Mouse (Mus musculus) intestine, postnatal 0 days (tissue): ENCODE results near the gene Tmem91. TPM values are rescaled to one million over a fixed set of nuclear protein-coding genes. Genes with fewer than 3 reads are reported as not detected.

Experiments used
- ATAC-seq: fragments of 200-750 bp; cut with Nextera tagmentation; 2 replicates; pipeline ENCODE4 v1.8.0; 2017; ENCODE audit warnings: mild to moderate bottlenecking, moderate TSS enrichment, moderate library complexity
- H3K27ac ChIP-seq: fragments of 300-500 bp; sonication (generic); 2 replicates; pipeline ENCODE4 v1.5.1; 2014; ENCODE audit warnings: mild to moderate bottlenecking, low read depth, low read length, moderate library complexity
- H3K27me3 ChIP-seq: fragments of 300-500 bp; sonication (generic); replicated peaks from 2 replicates; pipeline ENCODE4 v1.6.1; 2014; ENCODE audit warnings: low read length, mixed read lengths; ENCODE audit not compliant: control insufficient read depth, insufficient read depth
- H3K36me3 ChIP-seq: fragments of 300-500 bp; sonication (generic); 2 replicates; pipeline ENCODE4 v1.6.1; 2014; ENCODE audit warnings: mild to moderate bottlenecking, moderate library complexity; ENCODE audit not compliant: control insufficient read depth, insufficient read depth
- H3K4me1 ChIP-seq: fragments of 300-500 bp; sonication (generic); replicated peaks from 2 replicates; pipeline ENCODE4 v1.6.1; 2014; ENCODE audit warnings: antibody characterized with exemption, low read length, mixed read lengths; ENCODE audit not compliant: control insufficient read depth, insufficient read depth
- H3K4me2 ChIP-seq: fragments of 300-500 bp; sonication (generic); replicated peaks from 2 replicates; pipeline ENCODE4 v1.6.1; 2014; ENCODE audit warnings: low read depth, mild to moderate bottlenecking, moderate library complexity
- H3K4me3 ChIP-seq: fragments of 300-500 bp; sonication (generic); 2 replicates; pipeline ENCODE4 v1.5.1; 2014; ENCODE audit warnings: low read depth, low read length
- H3K9ac ChIP-seq: fragments of 300-500 bp; sonication (generic); 2 replicates; pipeline ENCODE4 v1.6.1; 2014; ENCODE audit warnings: mild to moderate bottlenecking, low read depth, low read length
- H3K9me3 ChIP-seq: fragments of 300-500 bp; sonication (generic); 2 replicates; pipeline ENCODE4 v1.6.1; 2016; ENCODE audit warnings: mixed run types; ENCODE audit not compliant: control insufficient read depth
- CTCF ChIP-seq: sonication (generic); IDR thresholded peaks from 2 replicates; pipeline ENCODE4 v1.5.1; 2016; ENCODE audit warnings: low read depth, mild to moderate bottlenecking, control low read depth, antibody characterized with exemption, moderate library complexity
- WGBS: fragments of 180-500 bp; shearing (Covaris S2); extraction: QIAGEN DNeasy Blood & Tissue Kit; methylation state at CpG from one replicate; pipeline ENCODE4 v1.1.7; 2014; 5-methylcytosine and 5-hydroxymethylcytosine counted together
- polyA plus RNA-seq: library from polyadenylated mRNA; unstranded; fragments of >200 nt; fragmentation: Nextera tagmentation; extraction: Ambion mirVana; gene quantifications from 2 replicates; pipeline ENCODE4 v1.2.1, GENCODE M21; 2015

The Tmem91 gene
- polyA plus RNA-seq, 1 experiment from 2014 or later, result 1.3 TPM

DNA sequence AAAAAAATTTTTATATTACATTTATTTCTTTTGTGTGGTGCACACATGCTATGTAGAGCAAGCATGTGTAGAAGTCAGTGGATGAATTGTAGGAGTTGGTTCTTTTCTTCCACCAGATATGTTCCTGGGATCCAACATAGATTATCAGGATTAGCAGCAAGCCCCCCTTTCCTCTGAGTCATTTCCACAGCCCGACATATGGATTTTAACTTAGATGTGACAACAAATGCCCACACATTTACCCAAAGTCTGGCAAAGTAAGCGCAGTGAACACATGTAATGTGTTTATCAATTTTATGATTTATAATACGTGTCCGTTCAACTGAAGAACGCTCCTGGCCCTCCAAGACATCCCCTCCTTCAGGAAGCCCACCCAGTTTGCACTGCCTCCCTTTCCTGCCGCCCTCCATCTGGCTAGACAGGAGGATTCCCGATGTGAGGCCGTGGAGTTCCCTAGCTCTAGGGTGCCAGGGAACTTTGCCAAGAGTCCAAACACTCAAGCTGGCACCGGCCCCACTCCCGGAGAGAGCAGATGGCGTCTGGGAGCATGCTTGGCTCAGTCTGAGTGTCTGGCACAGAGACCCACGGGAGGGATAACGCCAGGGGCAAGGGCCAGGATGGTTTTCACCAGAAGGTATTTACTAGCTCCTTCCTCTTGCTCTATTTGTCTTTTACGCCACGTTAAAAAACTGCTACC, 1.3 kb upstream of the Tmem91 start:
- no peak overlapping the region for H3K27ac ChIP-seq
- whole genome bisulfite sequencing, result 54% methylated on average over 15 of the region's 15 CpGs
- H3K36me3 ChIP-seq, result no peaks in the 10 kb centered on the region
- no peak for TF ChIP-seq CTCF
- no peak overlapping the region for H3K4me3 ChIP-seq
- 0 out of 2 replicates have a peak, but pooled peaks cover 6% of the 10 kb centered on the region for H3K4me1 ChIP-seq
- peaks cover 19% of the 10 kb centered on the region for H3K27me3 ChIP-seq
- no peak overlapping the region for H3K4me2 ChIP-seq
- H3K9me3 ChIP-seq, result no peaks in the 10 kb centered on the region
- H3K9ac ChIP-seq, result no peak overlapping the region
- ATAC-seq, result no peak

DNA sequence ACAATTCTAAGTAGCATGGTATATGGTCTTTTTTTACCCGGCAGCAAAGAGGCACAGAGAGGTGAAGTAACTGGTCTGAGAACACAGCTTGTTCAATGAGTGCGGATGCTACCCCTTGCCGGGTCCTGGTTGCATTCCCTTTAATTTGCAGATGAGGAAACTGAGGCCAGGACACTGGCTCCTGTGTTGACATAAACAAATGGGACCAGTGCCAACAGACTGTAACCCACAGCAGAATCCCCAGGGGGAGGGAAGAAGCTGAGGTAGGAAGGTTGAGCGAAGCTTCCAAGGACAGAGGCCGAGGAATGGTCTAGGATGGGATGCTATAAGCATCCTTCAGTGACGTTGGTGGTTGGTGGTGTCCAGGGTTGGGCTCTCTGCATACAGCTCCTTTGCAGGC, 439 bp upstream of the Tmem91 start:
- Histone ChIP-seq H3K4me3 (peak overlapping the region; percentile 34), H3K4me2 (no peak overlapping the region), H3K9ac (no peak overlapping the region), H3K27ac (no peak overlapping the region), H3K4me1 (0 out of 2 replicates have a peak, but pooled peaks cover 6% of the 10 kb centered on the region), H3K27me3 (peaks cover 19% of the 10 kb centered on the region), H3K9me3 (no peaks in the 10 kb centered on the region), H3K36me3 (no peaks in the 10 kb centered on the region; the same call in 1 of the 2 replicates)
- WGBS, result 45% methylated on average over 6 of the region's 6 CpGs
- TF ChIP-seq CTCF, result no peak
- no peak for ATAC-seq

GRCm38 (mm10) chr7:25674297-25674696, 669 bp downstream of the Tmem91 start:
- H3K4me3 ChIP-seq, result peak overlapping the region; percentile 34
- no peak for TF ChIP-seq CTCF
- H3K9me3 ChIP-seq, result no peaks in the 10 kb centered on the region
- no peak overlapping the region for H3K9ac ChIP-seq
- H3K4me2 ChIP-seq, result no peak overlapping the region
- no peak overlapping the region for H3K27ac ChIP-seq
- no peak for ATAC-seq
- WGBS, result 22% methylated on average over 9 of the region's 9 CpGs
- H3K36me3 ChIP-seq, result no peaks in the 10 kb centered on the region; the same call in 1 of the 2 replicates
- peaks cover 19% of the 10 kb centered on the region for H3K27me3 ChIP-seq
- H3K4me1 ChIP-seq, result 0 out of 2 replicates have a peak, but pooled peaks cover 3% of the 10 kb centered on the region

GRCm38 (mm10) chr7:25672442-25672841, 2.5 kb downstream of the Tmem91 start:
- TF ChIP-seq CTCF, result peak; percentile 42; the same call in 1 of the 2 replicates
- H3K4me1 ChIP-seq, result 0 out of 2 replicates have a peak, but pooled peaks cover 3% of the 10 kb centered on the region
- no peak for ATAC-seq
- no peak overlapping the region for H3K9ac ChIP-seq
- H3K27me3 ChIP-seq, result peaks cover 19% of the 10 kb centered on the region
- 47% methylated on average over 4 of the region's 4 CpGs for WGBS
- H3K36me3 ChIP-seq, result peaks cover 13% of the 10 kb centered on the region; the same call in 1 of the 2 replicates
- H3K4me3 ChIP-seq, result no peak overlapping the region
- no peaks in the 10 kb centered on the region for H3K9me3 ChIP-seq
- H3K27ac ChIP-seq, result no peak overlapping the region
- H3K4me2 ChIP-seq, result no peak overlapping the region

- 0 out of 2 replicates have a peak, but pooled peaks cover 3% of the 10 kb centered on the region for H3K4me1 ChIP-seq
- no peaks in the 10 kb centered on the region for H3K9me3 ChIP-seq
- 62% methylated on average over 2 of the region's 2 CpGs for WGBS
- TF ChIP-seq CTCF, result no peak
- no peak overlapping the region for H3K4me2 ChIP-seq
- H3K27ac ChIP-seq, result no peak overlapping the region
- no peak overlapping the region for H3K4me3 ChIP-seq
- no peak overlapping the region for H3K9ac ChIP-seq
- H3K36me3 ChIP-seq, result peaks cover 21% of the 10 kb centered on the region; the same call in 1 of the 2 replicates
- ATAC-seq, result no peak
- peaks cover 19% of the 10 kb centered on the region for H3K27me3 ChIP-seq
These were observed 3.3 kb downstream of the Tmem91 start for GRCm38 (mm10) chr7:25671686-25672085.

DNA sequence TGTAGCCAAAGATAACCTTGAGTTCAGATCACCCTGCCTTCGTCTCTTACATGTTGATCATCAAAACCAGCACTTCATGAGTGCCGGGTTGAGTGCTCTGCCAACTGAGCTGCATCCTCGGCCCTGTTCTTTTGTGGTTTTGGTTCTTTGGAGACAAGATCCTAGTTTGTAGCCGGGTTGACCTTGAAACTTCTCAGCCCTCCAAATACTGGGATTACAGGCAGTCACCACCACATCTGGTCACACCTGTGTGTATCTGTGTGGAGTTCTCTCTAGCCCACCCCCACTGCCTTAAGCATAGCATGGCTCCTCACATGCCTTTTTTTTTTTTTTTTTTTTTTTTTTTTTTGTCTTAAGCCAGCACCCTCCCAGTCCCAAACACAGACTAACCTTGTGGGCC, 4.9 kb downstream of the Tmem91 start:
- no peak for ATAC-seq
- Histone ChIP-seq H3K36me3 (peaks cover 33% of the 10 kb centered on the region; the same call in 1 of the 2 replicates), H3K9me3 (no peaks in the 10 kb centered on the region), H3K4me1 (0 out of 2 replicates have a peak, but pooled peaks cover 3% of the 10 kb centered on the region), H3K27ac (no peak overlapping the region), H3K4me2 (no peak overlapping the region), H3K27me3 (peaks cover 9% of the 10 kb centered on the region), H3K9ac (no peak overlapping the region), H3K4me3 (no peak overlapping the region)
- TF ChIP-seq CTCF, result no peak
- 91% methylated on average over 4 of the region's 4 CpGs for WGBS
